Mouse (Mus musculus): ENCODE data around the gene Enpp4. TPM values are rescaled to one million over a fixed set of nuclear protein-coding genes. Genes with fewer than 3 reads are reported as not detected.
A peak's percentile ranks its signal among the peaks of the same experiment; 100 is the strongest.

Gene Enpp4
- total RNA-seq (2021) = 10 to 100 TPM; 22.0 to 27.1 TPM
- long read RNA-seq, experiment 1, full-length matches to known transcripts = 5 of 10 reads
- long read RNA-seq, experiment 1, partial matches to known transcripts = 1 of 10 reads
- long read RNA-seq, experiment 1, other reads (novel, unspliced or antisense) = 4 of 10 reads
- long read RNA-seq, experiment 2, full-length matches to known transcripts = 21 of 33 reads
- long read RNA-seq, experiment 2, partial matches to known transcripts = 2 of 33 reads
- long read RNA-seq, experiment 2, other reads (novel, unspliced or antisense) = 10 of 33 reads

DNA sequence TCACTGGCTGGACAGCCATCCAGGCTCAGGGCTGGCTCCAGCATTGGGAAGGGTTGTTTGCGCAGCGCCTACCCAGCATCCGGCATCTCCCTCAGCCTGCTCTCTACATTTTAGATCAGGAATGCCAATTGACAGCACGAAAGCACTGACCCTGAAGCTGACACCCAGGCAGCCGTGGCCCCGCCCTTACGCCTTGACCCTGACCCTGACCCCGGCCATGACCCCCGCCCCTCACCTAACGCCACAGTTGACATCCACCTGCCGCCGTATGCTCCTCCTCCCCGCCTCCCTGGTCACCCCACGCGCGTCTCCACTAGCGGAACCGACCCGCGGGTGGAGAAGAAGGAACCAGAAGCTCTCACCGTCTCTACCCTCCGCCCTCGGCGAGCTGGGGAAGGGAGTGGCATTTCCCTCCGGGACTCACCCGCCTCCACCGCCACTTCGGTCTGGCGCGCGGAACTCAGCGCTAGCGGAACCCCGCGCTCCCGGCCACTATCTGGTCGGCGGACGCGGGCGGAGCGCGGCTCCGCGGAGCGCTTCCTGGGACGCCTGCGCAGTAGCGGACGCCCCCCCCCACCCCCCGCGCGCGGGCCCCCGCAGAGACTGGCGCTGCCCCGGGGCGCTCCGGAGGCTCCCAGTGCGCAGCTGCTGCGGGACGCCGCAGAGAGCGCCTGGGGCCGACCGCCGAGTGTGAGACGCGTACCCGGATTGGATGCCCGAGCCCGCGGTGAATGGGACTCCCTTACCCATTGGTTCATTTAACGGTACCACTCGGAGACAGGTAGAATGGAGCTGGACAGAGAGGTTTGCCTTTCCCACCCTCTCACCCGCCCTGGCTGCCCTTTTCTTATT lies at the start of gene Enpp4:
Gene Enpp4 (minus strand): TSS at position 523 of the 852 bp plus-strand sequence.
- peak; percentile 92 for DNase-seq

DNA sequence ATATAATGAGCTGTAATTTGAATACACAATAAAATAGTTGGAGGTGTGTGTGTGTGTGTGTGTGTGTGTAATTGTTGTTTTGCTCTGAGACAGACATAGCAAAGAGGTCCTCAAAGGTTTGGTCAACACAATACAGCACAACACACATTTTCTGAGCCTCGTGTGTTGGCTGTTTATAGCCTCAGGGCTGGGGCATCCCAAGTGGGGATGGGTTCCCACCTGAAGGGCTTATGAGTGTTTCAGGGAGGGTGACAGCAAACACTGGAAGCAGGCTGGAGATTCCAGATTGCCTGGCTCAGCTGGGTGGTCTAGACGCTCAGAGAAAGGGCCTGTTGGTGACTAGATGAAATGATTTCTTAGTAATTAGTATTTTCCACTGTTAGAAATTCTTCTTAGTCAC lies 49.6 kb upstream of the Enpp4 start:
- DNase-seq = no peak

DNA sequence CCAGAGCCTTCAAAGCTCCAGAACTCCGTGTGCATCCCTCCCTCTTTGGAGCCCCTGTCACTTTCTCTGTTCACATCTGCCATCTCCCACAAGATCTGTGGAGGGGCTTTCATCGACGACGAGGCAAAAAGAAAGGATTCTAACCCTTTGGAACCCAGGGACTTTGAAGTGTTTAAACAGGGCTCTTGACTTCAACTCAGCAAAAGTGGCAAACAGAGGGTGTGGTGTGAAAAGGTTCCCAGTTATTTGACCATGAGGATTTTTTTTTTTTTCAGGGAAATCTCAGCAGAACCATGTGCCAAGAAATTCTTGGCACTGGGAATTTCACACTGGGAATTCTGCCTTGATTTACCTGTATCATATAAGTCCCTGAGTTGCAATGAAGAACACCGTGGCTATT lies 48.3 kb upstream of the Enpp4 start:
- no peak for DNase-seq

- DNase-seq = no peak
These were observed 46.3 kb upstream of the Enpp4 start for GRCm38 (mm10) chr17:44151889-44152288.

GRCm38 (mm10) chr17:44151130-44151529 lies 45.5 kb upstream of the Enpp4 start:
- DNase-seq = peak; percentile 23

- no peak for DNase-seq
These were observed 42.7 kb upstream of the Enpp4 start for GRCm38 (mm10) chr17:44148109-44148846.

- DNase-seq = no peak
These were observed 40.2 kb upstream of the Enpp4 start for GRCm38 (mm10) chr17:44145806-44146205.

GRCm38 (mm10) chr17:44136863-44137640 lies 31.4 kb upstream of the Enpp4 start:
- DNase-seq = no peak

DNA sequence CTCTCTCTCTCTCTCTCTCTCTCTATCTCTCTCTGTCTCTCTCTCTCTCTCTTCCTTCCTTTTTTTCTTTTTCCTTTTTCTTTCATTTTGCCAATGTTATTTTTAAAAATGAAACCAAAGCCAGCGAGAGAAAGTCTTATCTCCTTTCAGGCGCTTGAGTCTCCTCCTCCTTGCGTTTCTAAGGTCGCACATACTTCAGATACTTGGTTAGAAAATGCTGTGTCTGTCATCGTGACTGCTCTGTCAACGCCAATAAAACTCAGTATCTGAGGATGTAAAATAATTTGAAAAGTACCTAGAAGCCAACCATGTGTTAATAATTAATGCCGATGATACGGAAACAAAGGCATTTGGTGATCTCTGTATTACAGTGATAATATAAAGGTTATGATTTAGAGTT lies 30.4 kb upstream of the Enpp4 start:
- no peak for DNase-seq

DNA sequence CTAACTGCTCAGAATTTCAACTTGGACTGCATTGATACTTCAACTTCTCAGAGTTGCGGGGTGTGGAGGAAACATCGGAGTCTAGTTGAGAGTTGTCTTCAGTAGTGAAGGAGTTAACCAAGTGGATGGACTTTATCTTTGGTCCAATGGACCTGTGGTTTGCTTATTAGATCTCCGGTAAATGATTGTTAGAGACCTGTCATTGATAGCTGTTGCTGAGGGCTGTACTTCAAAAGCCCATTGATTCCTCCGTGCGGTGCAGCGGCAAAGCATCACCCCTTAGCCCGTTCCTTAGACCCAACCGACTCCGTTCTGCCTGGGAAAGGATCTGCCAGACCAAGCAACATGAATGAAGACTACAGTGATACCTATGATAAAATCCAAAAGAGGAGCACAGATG lies 28.9 kb upstream of the Enpp4 start:
- no peak for DNase-seq

DNA sequence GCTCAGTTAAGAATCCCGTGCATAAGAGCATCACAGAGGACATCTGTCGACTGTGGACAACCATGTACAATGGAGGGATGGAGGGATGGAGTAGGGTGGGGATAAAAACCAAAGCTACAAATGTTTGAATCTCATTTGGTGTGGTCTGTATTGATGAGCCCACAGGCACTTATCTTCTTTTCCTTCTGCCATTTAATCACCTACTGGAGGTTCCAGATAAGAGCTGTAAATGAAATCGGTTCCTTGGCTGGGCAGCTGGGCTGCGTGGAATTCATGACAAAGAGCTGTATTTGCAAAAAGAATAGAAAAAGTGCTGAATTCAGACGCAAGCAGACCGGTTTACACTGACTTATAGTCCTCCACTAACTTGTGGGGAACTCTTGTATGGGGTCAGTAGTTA lies 28.5 kb upstream of the Enpp4 start:
- no peak for DNase-seq

DNA sequence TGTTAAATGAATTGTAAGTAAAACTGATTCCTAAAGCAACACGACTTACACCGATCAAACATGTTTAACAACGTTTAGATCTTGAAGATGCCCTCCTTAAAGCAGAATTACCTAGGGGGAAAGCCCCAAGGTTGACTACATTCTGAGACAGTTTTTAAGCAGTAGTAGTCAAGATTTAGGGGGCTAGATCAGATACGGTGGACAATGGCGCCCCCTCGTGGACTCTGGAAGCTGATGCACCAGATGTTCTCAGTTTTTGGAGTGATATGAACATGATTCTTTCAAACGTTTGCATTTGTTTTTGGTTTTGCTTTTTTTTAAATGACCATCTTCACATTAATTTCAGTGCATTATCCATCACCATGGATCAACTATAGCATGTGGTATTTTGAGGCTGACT lies 24.8 kb upstream of the Enpp4 start:
- DNase-seq = no peak

DNA sequence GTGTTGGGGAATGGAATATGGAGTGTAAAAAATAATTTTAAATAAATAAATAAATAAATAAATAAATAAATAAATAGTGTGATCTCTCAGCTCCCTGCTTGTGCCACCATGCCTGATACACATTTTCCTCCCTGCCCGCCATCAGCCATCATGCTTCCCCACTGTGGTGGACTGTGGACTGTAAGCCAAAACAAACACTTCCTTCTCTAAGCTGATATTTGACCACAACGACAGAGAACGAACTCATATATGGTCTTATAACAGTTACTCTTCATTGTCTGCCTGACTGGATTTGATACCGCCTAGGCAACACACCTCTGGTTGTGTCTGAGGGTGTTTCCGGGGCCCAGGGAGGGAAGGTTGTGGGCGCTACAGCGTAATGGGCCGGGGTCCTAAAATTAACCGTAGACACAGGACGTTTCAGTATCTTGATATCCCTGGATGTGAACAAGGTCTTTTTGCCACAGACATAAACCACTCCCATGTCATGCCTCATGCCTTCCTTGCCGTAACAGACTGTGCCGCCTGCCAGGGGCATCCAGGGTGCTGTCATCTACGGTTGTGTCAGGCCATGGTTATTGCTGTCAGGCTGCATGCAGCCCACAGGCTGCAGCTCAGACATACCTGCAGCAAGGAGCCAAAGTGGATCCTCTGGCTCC lies 23.6 kb upstream of the Enpp4 start:
- DNase-seq = no peak

DNA sequence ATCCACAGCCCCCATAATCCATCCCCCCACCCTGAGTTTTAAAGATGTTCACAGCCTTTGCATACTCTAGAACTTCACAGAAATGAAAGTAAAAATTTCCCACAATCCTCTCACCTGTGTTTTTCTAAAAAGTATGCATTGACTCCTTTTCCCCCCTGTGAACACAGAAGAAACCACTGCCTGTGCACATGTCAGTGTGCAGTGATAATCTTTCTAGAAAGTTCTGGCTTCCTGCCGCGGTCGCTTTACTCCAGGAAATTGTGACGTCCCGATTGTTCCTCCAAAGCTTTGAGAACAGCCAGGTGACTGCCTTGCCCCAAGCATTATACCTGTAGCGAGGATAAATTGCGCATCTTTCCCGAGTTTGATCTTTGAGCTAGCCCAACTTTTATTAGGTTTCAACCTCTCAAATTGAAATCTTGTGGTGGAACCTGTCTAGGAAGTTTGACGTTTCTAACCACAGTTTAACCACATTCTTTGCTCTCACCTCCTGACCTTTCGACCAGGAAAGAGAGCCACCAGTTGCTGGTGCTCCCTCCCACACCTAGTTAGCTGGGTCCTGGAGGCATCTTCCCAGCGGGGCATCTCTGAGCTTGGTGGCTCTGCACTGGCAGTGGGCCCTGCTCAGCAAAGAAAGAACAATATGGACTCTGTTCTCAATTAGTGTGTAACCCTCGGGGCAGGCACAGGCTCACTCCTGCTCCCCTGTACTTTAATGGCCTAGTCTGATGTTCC lies 15.9 kb upstream of the Enpp4 start:
- no peak for DNase-seq

GRCm38 (mm10) chr17:44118231-44118630 lies 12.6 kb upstream of the Enpp4 start:
- no peak for DNase-seq

GRCm38 (mm10) chr17:44117721-44118120 lies 12.1 kb upstream of the Enpp4 start:
- DNase-seq = no peak

DNA sequence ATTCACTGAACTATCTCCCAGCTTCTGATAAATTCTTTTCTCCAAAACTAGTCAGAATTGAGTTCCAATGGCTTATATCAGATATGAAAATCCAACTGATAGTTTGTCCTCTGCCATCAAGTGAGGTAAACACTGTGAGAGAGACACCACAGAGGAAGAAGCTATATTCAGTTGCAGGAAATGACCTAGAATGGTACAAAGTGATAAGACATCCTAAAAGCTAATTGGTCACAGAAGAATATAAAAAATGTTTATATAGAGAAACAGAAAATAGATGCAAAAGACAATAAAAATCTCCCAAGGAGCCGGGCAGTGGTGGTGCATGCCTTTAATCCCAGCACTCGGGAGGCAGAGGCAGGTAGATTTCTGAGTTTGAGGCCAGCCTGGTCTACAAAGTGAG lies 11.0 kb upstream of the Enpp4 start:
- no peak for DNase-seq

- no peak for DNase-seq
These were observed 2.7 kb upstream of the Enpp4 start for GRCm38 (mm10) chr17:44108331-44108730.

DNA sequence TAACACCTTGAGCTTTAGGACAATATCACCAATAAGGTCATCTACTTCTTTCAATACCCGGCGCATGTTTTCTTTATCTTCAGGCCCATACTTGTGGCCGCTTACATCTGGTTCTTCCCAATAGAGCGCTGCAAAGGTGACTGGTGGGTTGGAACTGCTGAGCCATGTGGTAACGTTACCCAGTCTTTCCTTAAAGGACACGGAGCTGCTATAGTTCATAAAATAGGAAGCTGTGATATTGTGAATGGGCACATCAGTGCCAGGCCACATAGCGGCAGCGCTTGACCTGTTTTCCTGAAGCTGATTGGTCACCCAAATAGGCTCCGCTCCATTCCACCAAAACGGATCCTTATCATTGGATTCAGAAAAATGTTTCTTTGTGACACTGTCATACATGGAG lies 3.6 kb downstream of the Enpp4 start:
- DNase-seq = no peak

DNA sequence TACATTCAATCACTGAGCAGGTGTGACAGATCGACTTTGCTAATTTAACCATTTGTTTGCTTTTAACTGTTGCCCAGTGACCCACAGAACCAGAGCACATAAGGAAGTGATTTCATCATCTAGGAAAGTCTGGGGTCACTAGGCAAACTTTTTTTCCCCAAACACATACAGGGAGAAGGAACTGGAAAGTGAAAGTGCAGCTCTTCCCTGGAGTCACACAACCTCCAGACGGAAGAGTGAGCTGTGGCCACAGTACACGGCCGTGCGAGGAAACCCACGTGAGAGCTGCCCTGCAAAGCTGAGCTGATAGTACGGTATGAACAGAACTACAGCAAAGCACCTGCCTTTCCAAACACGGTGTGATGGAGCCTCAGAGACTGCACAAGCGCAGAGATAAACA lies 4.7 kb downstream of the Enpp4 start:
- no peak for DNase-seq

DNA sequence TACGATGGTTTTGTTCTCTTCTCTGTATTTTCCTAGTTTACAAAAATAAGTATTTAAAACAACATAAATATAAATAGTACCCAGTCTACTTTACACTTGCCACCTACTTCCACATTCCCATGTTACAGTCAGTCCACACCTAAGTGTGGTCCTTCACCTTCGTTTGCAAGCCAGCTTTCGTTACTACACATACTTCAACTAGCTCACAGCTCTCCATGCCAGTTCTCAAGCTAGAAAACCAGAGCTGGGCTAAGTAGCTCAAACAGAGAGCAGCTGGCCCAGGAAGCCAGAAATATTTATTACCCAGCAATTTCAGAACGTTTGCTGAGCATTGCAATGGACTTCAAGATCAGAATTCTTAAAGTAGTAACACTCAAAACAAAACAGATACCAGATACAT lies 5.1 kb downstream of the Enpp4 start:
- DNase-seq = no peak
